Mouse (Mus musculus): ENCODE data around the gene Gm20431. TPM values are rescaled to one million over a fixed set of nuclear protein-coding genes. Genes with fewer than 3 reads are reported as not detected.

Gene Gm20431
- polyA plus RNA-seq (2012; rRNA removed), result 0.05 TPM in 1 of 2 replicates, not detected in the other

DNA sequence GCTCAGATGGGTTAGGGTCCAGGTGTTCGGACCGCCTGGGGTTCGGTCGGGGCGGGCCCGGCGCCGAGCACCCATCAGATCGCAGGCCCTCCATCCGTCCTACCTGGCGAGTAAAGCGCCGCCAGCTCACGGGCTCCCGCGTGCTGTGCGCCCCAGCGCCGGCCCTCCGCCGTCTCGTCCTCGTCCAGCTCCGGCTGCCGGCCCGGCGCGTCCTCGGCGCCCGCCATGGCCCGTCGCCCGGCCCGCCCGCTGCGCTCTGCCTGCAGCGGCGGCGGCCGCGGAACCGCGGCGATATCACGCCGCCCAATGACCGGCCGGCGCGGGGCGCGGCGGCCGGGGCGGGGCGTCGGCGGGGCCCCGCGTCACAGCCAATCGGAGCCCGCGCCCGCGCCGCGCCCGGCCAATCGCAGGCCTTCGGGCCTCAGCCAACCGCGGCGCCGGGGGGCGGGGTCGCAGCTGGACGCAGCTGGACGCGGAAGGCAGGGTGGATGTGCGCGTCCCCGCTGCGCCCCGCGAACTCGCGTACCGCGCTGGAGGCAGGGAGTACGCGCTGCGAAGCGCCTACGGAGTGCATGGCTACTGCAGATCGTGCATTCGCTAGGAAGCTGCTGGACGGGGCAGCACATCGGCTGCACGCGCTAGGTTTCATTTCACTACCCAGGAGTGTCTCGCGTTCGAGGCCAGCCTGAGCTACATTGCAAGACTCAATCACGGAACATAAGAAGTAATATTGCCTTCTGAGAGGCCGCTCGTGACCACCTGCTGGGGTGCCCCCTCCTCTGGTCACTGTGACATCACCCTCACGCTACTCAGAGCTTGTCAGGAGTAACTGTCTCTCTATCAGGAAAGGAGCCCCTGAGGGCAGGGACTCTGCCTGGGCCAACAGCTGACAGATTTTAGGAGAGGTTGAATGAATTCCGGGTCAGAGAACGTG, at the start of gene Gm20431:
Gene Gm20431, minus strand, starts transcription at position 227 of the 934 bp plus-strand sequence.

GRCm38 (mm10) chr2:167689501-167690218, 28.4 kb upstream of the Gm20431 start, which contains the start of gene Tmem189:
Tmem189 (minus strand) TSS chr2:167689822.

DNA sequence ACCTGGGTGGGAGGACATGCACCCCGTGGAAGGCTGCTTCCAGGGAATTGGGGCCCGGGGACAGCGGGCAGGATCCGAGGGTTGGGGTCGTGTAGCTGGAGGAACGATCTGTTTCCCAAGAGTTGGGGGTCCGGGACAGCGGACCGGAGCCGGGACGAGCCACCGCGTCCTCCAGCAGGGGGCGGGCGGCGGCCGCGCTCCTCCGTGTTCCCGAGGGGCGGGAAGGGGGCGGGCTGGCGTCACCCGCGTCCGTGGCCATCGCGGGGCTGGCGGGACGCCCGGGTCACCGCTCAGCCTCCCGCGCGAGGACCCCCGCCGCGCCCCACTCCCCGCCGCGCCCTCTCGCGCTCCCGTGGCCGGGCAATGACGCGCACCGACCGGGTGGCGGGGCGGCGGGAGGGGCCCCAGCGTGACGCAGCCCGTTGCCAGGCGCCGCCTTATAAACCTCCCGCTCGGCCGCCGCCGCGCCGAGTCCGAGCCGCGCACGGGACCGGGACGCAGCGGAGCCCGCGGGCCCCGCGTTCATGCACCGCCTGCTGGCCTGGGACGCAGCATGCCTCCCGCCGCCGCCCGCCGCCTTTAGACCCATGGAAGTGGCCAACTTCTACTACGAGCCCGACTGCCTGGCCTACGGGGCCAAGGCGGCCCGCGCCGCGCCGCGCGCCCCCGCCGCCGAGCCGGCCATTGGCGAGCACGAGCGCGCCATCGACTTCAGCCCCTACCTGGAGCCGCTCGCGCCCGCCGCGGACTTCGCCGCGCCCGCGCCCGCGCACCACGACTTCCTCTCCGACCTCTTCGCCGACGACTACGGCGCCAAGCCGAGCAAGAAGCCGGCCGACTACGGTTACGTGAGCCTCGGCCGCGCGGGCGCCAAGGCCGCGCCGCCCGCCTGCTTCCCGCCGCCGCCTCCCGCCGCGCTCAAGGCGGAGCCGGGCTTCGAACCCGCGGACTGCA, 27.5 kb upstream of the Gm20431 start, which contains the start of gene Cebpb:
Gene Cebpb, plus strand, starts transcription at position 418 of the 954 bp plus-strand sequence.

DNA sequence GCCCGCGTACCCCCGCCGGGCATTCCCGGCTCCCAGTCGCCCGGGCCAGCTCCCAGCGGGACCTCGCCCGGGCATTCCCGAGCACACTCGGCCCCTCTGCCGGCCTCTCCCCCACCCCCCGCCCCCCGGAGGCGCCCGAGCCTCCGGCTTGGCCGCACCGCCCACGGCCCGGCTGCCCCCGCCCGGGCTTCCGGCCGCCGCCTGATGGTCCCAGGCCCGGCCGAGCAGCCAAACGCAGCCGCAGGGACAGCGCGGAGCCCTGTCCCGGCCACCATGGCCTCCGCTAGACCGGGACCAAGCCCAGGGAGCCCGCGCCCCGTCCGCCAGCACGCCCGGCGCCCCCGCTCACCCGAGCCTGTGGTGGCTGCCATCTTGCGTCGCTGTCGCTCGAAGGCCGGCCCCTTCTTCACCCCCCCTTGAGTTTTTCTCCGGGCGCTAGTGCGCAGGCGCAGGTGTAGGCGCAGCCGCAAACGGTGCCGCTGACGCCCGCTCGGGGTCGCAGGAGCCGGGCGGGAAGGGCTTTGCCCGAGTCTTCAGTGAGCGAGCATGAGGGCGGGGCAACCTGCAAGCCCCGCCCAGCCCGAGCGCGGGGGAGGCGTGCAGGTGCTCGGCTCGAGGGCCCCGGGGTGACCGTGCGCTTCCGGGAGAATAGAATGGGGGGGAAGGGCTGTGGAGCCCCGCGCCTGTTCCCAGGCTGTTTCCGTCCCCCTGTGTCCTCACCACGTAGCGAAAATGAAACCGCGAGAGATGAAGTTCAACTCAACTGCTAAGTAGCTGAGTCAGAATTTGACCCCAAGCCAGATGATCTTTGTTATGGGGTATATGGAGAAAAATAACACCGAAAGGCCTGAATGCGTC, 29.5 kb downstream of the Gm20431 start, which contains the start of gene Ube2v1:
Gene Ube2v1, minus strand, starts transcription at position 505 of the 858 bp plus-strand sequence.

Other genes starting within 250 kb of the Gm20431 start
- 12.7 and 14.7 TPM in 2 replicates for gene Slc9a8, start 239.8 kb downstream of the Gm20431 start, polyA plus RNA-seq (2012; rRNA removed)
- gene Rnf114, start 168.9 kb downstream of the Gm20431 start, polyA plus RNA-seq (2012; rRNA removed), result 23.2 and 27.3 TPM in 2 replicates
- 6.4 and 7.6 TPM in 2 replicates for gene Spata2, start 168.6 kb downstream of the Gm20431 start, polyA plus RNA-seq (2012; rRNA removed)
- gene Snai1, start 123.3 kb downstream of the Gm20431 start, polyA plus RNA-seq (2012; rRNA removed), result 1.6 and 1.7 TPM in 2 replicates
- gene Ube2v1, start 29.4 kb downstream of the Gm20431 start, polyA plus RNA-seq (2012; rRNA removed), result 66.8 and 82.0 TPM in 2 replicates
- gene Cebpb, start 27.4 kb upstream of the Gm20431 start, polyA plus RNA-seq (2012; rRNA removed), result 13.1 and 17.2 TPM in 2 replicates
- gene Tmem189, start 28.3 kb upstream of the Gm20431 start, polyA plus RNA-seq (2012; rRNA removed), result 12.2 and 14.0 TPM in 2 replicates

Data from liver, embryonic 14 days (tissue).